Mouse (Mus musculus) adrenal gland, postnatal 36 days (tissue): ENCODE results near the gene Cdc42bpa. TPM values are rescaled to one million over a fixed set of nuclear protein-coding genes. Genes with fewer than 3 reads are reported as not detected.

Source experiments
- DNase-seq, 2 experiments: peaks; one replicate each; pipeline ENCODE4 v3.0.0; 2021; ENCODE audit warnings: mixed read lengths in 1 of 2
- total RNA-seq, 2 experiments: library from RNA; stranded (reverse); gene quantifications; 2 replicates each; pipeline ENCODE4 v1.2.3; 2021

Gene Cdc42bpa
- total RNA-seq, 2 experiments from 2014 or later, result 49.9 to 59.9 TPM

GRCm38 (mm10) chr1:180166533-180166932, 206.3 kb downstream of the Cdc42bpa start:
- DNase-seq, result no peak

GRCm38 (mm10) chr1:180168294-180168693, 208.0 kb downstream of the Cdc42bpa start:
- DNase-seq, result no peak

DNA sequence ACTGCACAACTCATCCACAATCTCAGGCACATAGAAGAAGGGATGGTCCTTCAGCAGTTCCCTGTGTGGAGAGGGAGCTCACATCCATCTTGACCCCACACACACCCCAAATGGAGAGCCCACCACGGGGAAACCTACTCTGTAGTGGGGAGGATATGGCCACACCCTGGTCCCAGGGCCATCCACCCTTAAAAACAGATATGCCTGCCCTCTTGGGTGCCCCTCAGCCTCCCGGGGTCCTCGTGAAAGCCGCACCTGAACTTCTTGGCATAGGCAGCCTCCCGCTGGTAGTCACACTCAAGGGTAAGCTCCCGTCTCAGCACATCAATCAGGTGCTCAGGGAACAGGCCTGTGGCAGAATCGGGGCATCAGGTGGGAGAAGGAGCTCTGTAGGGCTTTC, 208.9 kb downstream of the Cdc42bpa start:
- DNase-seq, result no peak

DNA sequence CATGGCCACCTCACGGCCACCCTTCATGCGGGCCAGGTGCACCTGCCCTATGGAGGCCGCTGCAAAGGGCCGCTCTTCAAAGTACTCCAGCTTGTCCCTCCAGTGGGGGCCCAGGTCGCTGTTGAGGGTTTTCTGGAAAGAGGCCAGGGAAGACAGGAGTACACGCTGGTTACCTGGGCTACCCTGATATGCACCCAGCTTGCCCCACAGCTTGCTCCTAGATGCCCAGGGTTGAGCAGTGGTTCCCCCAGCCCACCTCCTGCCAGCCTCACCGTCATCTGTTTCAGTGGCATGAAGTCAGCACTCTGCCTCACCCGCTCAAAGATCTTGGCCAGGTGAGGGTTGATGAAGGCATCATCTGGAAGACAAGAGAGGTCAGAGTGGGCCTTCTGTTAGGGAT, 209.8 kb downstream of the Cdc42bpa start:
- DNase-seq, result no peak

- DNase-seq, result peak; percentile 56 to 61
These were observed 211.6 kb downstream of the Cdc42bpa start for GRCm38 (mm10) chr1:180171883-180172282.

GRCm38 (mm10) chr1:180172600-180172999, 212.3 kb downstream of the Cdc42bpa start:
- no peak for DNase-seq

GRCm38 (mm10) chr1:180173017-180173416, 212.7 kb downstream of the Cdc42bpa start:
- DNase-seq, result no peak

- no peak for DNase-seq
These were observed 214.4 kb downstream of the Cdc42bpa start for GRCm38 (mm10) chr1:180174718-180175117.

- DNase-seq, result no peak
These were observed 214.9 kb downstream of the Cdc42bpa start for GRCm38 (mm10) chr1:180175167-180175566.

DNA sequence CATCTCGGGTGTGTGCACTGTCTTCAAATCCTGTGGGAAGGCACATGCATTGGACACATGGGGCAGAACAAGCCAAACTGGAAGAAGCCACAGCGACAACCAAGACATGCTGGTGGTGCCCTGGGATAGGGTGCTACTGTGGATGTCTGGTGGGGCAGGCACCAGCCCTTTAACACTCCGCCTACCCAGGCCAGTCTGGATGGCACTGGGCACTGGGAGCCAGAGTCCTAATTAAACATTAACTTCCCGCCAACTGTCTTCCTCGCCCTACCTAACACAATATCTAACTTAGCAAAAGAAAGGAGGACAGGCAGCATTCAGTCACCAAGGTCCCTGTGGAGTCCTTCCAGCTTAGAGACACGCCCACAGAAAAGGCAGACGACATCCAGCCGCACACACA, 215.4 kb downstream of the Cdc42bpa start:
- no peak for DNase-seq

- DNase-seq, result no peak
These were observed 216.5 kb downstream of the Cdc42bpa start for GRCm38 (mm10) chr1:180176784-180177183.

DNA sequence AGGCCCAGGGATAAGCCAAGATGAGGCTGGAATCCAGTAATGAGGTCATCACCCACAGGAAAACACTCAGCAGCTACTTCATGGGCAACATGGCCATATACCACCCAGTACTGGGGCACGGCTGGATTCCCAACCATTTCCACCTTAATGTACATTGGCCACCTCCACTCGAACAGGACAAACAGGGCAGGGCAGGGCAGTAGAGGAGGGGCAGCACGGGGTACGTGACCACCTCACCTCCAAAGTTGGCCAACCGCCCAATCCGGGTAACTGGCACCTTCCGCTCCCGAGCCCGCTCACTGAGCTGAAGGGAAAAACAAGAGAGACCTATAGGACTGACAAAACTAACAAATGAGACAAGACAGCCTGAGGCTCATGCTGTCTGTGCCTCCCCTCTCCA, 218.1 kb downstream of the Cdc42bpa start:
- no peak for DNase-seq

GRCm38 (mm10) chr1:180179100-180179499, 218.8 kb downstream of the Cdc42bpa start:
- no peak for DNase-seq

DNA sequence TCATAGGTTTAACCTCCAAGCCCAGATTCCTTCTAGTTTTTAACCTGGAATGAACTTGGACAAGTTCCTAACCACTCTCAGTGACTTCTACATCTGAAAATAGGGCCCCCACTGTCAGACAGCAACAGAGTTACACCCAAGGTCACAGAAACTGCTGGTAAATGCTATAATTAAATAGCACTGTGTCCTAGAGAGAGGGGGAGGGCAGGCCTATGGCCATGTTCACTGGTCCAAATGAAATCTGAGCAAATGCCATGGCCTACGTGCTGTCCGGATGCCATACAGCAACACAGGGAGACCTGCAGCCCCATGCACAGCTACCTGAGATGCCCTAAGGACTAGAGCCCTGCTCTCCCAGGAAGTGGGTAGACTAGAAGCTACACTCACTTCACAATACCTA, 219.6 kb downstream of the Cdc42bpa start:
- peak in 1 of 2 experiments; percentile 39 for DNase-seq

DNA sequence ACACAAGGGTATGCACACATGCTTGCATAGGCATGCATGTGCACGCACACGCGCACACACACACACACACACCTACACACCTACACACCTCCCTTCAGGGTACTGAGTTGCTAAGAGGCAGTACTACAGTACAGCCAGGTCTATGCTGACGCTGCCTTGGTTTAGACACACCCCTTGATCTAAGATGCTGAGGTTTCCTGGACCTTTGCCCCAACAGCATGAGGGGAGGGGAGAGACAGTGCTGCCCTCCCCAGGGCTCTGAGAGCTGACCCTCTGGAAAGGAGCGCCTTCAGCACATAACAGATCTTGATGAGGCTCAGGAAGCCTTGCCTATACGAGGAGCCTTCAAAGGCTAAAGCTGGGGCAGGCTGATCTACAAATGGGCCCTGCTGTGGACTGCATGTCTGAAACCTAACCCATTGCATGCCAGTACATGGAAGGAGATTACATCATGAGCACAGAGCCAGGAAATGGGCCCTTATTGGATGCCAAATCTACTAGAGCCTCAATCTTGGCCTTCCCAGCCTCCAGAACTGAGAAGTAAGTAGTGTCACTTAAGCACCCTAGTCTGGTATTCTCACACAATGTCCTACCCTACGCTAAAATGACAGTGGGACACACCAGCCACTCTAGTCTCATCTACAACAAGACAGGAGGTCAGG, 221.2 kb downstream of the Cdc42bpa start:
- DNase-seq, result no peak

DNA sequence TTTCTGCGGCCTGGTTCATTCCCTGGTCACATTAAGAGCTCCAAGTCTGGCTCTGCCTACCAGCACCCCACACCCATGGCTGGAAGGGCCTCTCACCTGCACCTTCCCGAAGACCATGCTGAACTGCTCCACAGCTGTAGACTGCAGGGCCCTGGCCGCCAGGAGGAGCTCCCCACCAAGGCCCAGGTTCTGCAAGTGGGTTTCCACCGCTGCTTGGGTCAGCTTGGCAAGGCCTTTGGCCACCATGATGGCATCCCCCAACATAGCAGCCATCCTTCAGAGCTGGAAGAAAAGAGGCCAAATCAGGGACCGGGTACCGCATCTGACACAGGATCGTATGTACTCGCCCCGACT, 221.7 kb downstream of the Cdc42bpa start:
- DNase-seq, result no peak

DNA sequence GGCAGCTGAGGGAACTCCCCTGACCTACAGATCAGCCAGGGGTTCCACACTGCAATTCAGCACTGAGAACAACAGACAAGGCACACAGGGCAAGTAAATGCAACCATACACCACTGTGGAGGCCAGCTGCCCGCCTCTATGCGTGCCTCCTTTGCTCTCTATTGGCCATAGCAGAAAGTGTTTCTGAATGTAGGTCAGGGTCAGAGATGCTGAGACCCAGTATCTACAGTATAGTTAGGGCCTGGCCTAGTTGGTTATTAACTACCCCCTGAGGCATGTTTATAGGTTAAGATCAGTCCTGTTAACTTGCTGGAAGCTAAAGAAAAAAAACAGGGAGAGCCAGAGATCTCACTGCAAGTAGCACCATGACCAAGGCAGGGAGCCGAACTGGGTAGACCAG, 222.5 kb downstream of the Cdc42bpa start:
- no peak for DNase-seq

DNA sequence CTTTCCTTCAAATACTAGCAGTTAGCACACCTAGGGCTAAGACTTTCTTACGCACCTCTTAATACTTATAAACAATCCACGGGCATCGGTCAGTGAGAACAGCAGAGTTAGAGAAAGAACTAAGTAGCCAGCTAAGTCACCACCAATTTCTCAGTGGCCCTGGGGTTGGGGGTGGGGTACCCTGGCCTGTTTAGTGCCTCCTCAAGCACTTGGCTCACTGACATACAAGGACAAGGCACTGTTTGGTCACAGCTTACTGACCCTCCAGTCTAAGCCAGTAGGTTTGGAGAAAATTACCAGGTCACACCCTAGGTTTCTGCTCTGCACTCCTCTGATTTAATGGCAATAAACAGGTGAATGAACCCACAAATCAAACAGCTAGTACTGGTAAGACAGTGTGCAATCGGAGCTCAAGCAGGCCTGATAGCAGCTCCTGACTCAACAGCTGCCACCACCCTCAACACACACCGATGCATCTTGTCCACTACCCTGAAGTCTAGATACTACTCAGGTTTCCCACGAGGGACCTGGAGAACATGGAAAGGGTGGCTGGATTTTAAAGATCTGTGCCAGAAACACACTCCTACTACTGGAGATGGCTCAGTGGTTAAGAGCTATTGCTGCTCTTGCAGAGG, 223.4 kb downstream of the Cdc42bpa start:
- no peak for DNase-seq

GRCm38 (mm10) chr1:180184768-180185167, 224.5 kb downstream of the Cdc42bpa start:
- DNase-seq, result no peak

DNA sequence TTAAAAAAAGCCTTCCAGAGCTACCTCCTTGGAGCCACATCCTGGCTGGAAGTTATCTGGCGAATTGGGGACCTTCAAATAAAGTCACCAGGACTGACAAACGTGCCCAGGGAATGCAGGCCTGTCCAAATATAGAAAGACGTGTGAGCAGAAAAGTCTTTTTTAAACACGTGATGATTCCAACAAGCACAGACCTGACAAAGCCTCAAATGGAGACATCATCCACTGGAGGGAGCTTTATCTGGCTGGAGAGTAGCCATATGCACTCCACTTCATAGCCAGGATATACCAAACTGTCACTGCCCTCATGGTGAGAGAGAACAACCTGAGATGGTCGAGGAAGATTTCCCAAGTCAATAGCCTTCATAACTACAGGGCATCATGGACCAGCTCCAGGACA, 225.6 kb downstream of the Cdc42bpa start:
- DNase-seq, result no peak

DNA sequence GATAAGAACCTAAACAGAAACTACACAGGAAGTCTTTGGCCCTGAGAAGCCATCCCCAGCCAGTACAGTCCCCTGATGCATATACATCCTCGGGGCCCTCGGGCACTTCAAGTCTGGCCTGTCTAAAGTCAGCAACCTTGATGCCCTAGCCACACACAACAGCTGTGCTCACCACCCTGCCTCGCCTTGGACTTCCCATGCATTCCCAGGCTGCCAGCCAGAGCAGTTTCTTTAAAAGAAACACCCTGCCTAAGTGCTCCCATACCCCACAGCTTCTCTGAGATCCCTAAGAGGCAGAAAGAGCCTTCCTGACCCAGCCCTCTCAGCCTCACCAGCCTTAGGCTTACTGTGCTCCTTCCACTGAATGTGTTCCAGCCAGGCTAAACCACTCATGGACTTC, 226.1 kb downstream of the Cdc42bpa start:
- no peak for DNase-seq

DNA sequence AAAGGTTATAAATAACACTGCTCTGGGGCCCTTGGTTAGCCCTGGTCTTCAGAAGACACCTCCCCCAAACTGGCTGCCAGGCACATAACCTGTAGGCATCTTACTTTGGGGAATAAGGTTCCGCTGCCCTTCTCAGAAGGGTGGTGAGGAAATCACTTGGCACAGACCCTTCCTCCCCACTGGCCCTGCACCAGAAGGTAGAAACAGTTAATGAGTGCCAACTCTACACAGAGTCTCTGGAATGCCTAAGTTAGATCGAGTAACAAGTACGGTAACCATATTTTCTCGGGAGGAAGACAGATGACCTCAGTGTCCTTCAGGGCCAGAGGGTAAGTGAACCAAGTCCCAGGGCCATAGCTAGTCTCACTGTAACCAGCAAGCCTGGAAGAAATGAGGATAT, 228.7 kb downstream of the Cdc42bpa start:
- DNase-seq, result no peak

DNA sequence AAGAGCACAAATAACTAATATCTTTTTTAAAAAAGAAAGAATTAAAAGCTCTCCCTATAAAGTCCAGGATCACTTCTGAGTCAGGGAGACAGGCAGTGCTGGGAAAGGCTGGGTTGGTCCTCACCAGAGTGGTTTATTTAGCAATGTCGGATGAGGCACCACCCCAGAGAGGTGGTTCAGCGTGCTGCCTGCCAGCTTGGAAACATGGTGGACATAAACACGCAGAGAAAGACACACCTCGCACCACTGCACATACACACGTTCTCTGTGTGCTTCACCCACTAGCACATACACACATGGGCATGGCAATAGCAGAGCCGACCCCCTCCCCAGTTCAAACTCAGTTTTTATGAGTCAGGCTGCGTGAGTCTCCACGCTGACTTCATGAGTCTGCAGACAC, 230.8 kb downstream of the Cdc42bpa start:
- DNase-seq, result no peak

DNA sequence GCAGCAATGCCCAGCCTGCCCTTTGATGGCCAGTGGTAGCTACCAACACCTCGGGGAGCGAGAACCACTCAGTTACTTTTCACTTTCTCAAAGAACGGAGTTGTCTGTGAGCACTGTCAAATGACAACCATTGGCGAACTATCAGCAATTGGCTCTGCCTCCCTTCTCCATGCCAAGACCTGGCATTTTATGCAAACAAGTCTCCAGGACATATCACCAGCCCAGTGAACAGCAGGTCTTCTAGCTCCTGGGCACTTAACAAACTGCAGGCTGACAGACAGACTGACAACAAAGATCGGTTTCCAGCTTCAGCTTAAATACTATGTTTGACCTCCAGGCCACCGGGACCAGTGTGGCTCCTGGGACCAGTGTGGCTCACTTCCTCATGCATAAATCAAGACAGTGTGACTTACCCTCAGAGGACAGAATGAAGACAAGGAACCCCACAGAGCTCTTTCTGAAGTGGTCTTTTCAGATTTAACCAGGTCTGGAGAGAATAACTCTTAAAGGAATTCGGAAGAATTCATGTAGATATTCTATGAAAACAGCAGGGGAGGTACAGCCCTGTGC, 231.5 kb downstream of the Cdc42bpa start:
- DNase-seq, result no peak
